9 mouse cellular contexts compared by ENCODE assay signal in the genomic region with DNA sequence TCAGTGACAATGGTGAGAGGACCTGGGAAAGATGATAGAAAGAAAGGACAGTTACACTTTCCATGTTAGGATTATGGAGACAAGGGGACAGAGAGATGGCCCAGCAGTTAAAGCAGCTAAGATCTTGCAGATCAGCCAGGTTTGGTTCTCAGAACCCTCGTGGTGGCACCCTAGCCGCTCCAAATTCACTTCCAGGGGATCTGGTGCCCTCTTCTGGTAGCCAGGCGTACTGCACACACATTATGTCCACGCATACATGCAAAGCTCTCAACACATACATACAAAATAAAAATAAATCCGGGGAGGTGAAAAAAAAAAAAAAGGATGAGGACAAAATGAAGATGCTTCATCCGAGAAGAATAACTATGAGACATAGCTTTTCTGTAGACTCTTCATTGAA. TPM values are rescaled to one million over a fixed set of nuclear protein-coding genes. Genes with fewer than 3 reads are reported as not detected.
DNase-seq lines count a peak whose midpoint lies in the region; ATAC-seq and TF ChIP-seq lines count a peak whose summit lies in the region.
"Had no signal": no experiment of that assay in that cellular context is flagged by ENCODE, and none has a peak within 500 bp of the region (broad histone marks: within the 10 kb centered on the region; RNA-seq: fewer than 3 reads in every experiment).

No protein-coding gene starts in this region.

- no peak overlapping the region for H3K4me2 ChIP-seq in kidney, embryonic 14.5 days (replicated peaks; ENCODE audit: low read depth, low read length)
- no peak overlapping the region for H3K4me2 ChIP-seq in intestine, embryonic 16.5 days (ENCODE audit: low read depth, low read length)
- H3K4me2 ChIP-seq: liver, embryonic 13.5 days had no signal

- no peaks in the 10 kb centered on the region for H3K36me3 ChIP-seq in kidney, embryonic 14.5 days (ENCODE audit: control insufficient read depth, insufficient read depth, low read length)
- H3K36me3 ChIP-seq in ES-Bruce4 (ENCODE audit: control insufficient read depth, insufficient read depth, low read length, poor library complexity, severe bottlenecking): no peaks in the 10 kb centered on the region
- no peaks in the 10 kb centered on the region for H3K36me3 ChIP-seq in intestine, embryonic 16.5 days (ENCODE audit: control insufficient read depth, insufficient read depth, low read length)
- H3K36me3 ChIP-seq: liver, embryonic 13.5 days had no signal

- TF ChIP-seq POLR2A in ES-Bruce4 (IDR thresholded peaks at IDR 0.05; ENCODE audit: insufficient read depth, low read length): no peak
- TF ChIP-seq POLR2A in bone marrow, adult 2 months (IDR thresholded peaks at IDR 0.05; ENCODE audit: borderline replicate concordance, control insufficient read depth, low read depth, low read length): no peak

- DNase-seq in kidney, postnatal 10 days: peak; percentile 43
- DNase-seq in lung, postnatal 10 days: peak; percentile 25
- DNase-seq in ovary, postnatal 36 days (ENCODE audit: low spot score): no peak
- no peak for DNase-seq in spleen, postnatal 36 days (ENCODE audit: low spot score in 2 of 2)
- DNase-seq: liver, embryonic 13.5 days had no signal

- H3K4me3 ChIP-seq in kidney, embryonic 14.5 days (ENCODE audit: low read length): no peak overlapping the region
- no peak overlapping the region for H3K4me3 ChIP-seq in ES-Bruce4 (ENCODE audit: low read depth, low read length)
- H3K4me3 ChIP-seq in bone marrow, adult 2 months (replicated peaks; ENCODE audit: control insufficient read depth, low read depth, low read length): no peak overlapping the region
- H3K4me3 ChIP-seq in intestine, embryonic 16.5 days (ENCODE audit: low read length): no peak overlapping the region
- H3K4me3 ChIP-seq: liver, embryonic 13.5 days had no signal

- TF ChIP-seq CTCF in ES-Bruce4 (IDR thresholded peaks at IDR 0.05; ENCODE audit: low read depth, low read length): peak; percentile 77
- TF ChIP-seq CTCF in bone marrow, adult 2 months (IDR thresholded peaks at IDR 0.05; ENCODE audit: control insufficient read depth, insufficient read depth, low read length): peak; percentile 62

- WGBS in kidney, embryonic 14.5 days: 66% methylated on average over 6 of the region's 6 CpGs
- 53% methylated on average over 6 of the region's 6 CpGs for WGBS in bone marrow, adult 2 months
- WGBS in intestine, embryonic 16.5 days: 77% methylated on average over 6 of the region's 6 CpGs

- TF ChIP-seq EP300 in ES-Bruce4 (IDR thresholded peaks at IDR 0.05; ENCODE audit: insufficient read depth, low read depth, low read length): no peak

- peaks cover 4% of the 10 kb centered on the region; the same call in 1 of the 2 replicates for H3K9me3 ChIP-seq in kidney, embryonic 14.5 days (ENCODE audit: control insufficient read depth, low read length)
- H3K9me3 ChIP-seq in ES-Bruce4 (replicated peaks; ENCODE audit: control insufficient read depth, insufficient read depth, low read length, poor library complexity, severe bottlenecking): no peaks in the 10 kb centered on the region; the same call in 1 of the 2 replicates
- no peaks in the 10 kb centered on the region for H3K9me3 ChIP-seq in intestine, embryonic 16.5 days (ENCODE audit: control insufficient read depth, low read length)
- H3K9me3 ChIP-seq: liver, embryonic 13.5 days had no signal

- H3K9ac ChIP-seq in kidney, embryonic 14.5 days (ENCODE audit: low read depth, low read length): no peak overlapping the region
- no peak overlapping the region for H3K9ac ChIP-seq in ES-Bruce4 (ENCODE audit: low read depth, poor library complexity, severe bottlenecking)
- H3K9ac ChIP-seq in intestine, embryonic 16.5 days (ENCODE audit: low read depth, low read length): no peak overlapping the region
- H3K9ac ChIP-seq: liver, embryonic 13.5 days had no signal

- no peaks in the 10 kb centered on the region for H3K27me3 ChIP-seq in kidney, embryonic 14.5 days (ENCODE audit: control insufficient read depth, insufficient read depth, low read length)
- H3K27me3 ChIP-seq in ES-Bruce4 (ENCODE audit: control insufficient read depth, insufficient read depth, low read length, poor library complexity, severe bottlenecking): peaks cover 2% of the 10 kb centered on the region; the same call in 1 of the 2 replicates
- H3K27me3 ChIP-seq in intestine, embryonic 16.5 days (replicated peaks; ENCODE audit: control insufficient read depth, insufficient read depth, low read length): no peaks in the 10 kb centered on the region
- H3K27me3 ChIP-seq: liver, embryonic 13.5 days had no signal

- peaks cover 3% of the 10 kb centered on the region; the same call in 1 of the 2 replicates for H3K4me1 ChIP-seq in kidney, embryonic 14.5 days (ENCODE audit: control insufficient read depth, insufficient read depth, low read length)
- H3K4me1 ChIP-seq in ES-Bruce4 (ENCODE audit: control insufficient read depth, insufficient read depth, low read length): no peaks in the 10 kb centered on the region
- H3K4me1 ChIP-seq in bone marrow, adult 2 months (ENCODE audit: control insufficient read depth, insufficient read depth, low read length): no peaks in the 10 kb centered on the region
- H3K4me1 ChIP-seq in intestine, embryonic 16.5 days (ENCODE audit: control insufficient read depth, insufficient read depth, low read length): no peaks in the 10 kb centered on the region
- H3K4me1 ChIP-seq: liver, embryonic 13.5 days had no signal

- ATAC-seq in kidney, embryonic 14.5 days (ENCODE audit: low FRiP score, low TSS enrichment): no peak
- no peak for ATAC-seq in intestine, embryonic 16.5 days

- H3K27ac ChIP-seq in kidney, embryonic 14.5 days (ENCODE audit: low read depth, low read length): no peak overlapping the region
- no peak overlapping the region for H3K27ac ChIP-seq in ES-Bruce4 (ENCODE audit: insufficient read depth, low read length)
- no peak overlapping the region for H3K27ac ChIP-seq in bone marrow, adult 2 months (ENCODE audit: control insufficient read depth, insufficient read depth, low read depth, low read length, poor library complexity)
- H3K27ac ChIP-seq in intestine, embryonic 16.5 days (ENCODE audit: low read length): no peak overlapping the region
- H3K27ac ChIP-seq: liver, embryonic 13.5 days had no signal

RNA-seq across cellular contexts. Expression of gene Etnppl, which starts 40.6 kb away (rescaled TPM):
- 0.23 TPM in 1 of 2 replicates, not detected in the other for polyA plus RNA-seq in kidney, embryonic 14.5 days (2014; fragmentation: Nextera tagmentation; extraction: Ambion mirVana)
- not detected in 2 replicates for polyA plus RNA-seq in ES-Bruce4 (2011; ENCODE audit: insufficient read depth, insufficient read length, low read depth, missing spikeins)
- polyA plus RNA-seq in bone marrow, adult 2 months (2011; ENCODE audit: insufficient read depth, insufficient read length, low replicate concordance, missing spikeins): 0.72 and 0.95 TPM in 2 replicates
- polyA plus RNA-seq in intestine, embryonic 16.5 days (2015; fragmentation: Nextera tagmentation; extraction: Ambion mirVana): 0.42 and 0.56 TPM in 2 replicates
- polyA plus RNA-seq: liver, embryonic 13.5 days had no signal

Comparison
In these comparisons a context has a peak if more than half of its experiments do, and no peak if none do; other contexts are left out.
1. DNase-seq: peak in kidney, postnatal 10 days (single experiment) and lung, postnatal 10 days (single experiment); none in ovary, postnatal 36 days (single experiment) and spleen, postnatal 36 days (0 of 2).